Mouse (Mus musculus) MEL (cell line): ENCODE results near the gene Cdk12. TPM values are rescaled to one million over a fixed set of nuclear protein-coding genes. Genes with fewer than 3 reads are reported as not detected.

Experiments
- DNase-seq: peaks from one replicate; pipeline ENCODE4 v3.0.0; 2011; ENCODE audit warnings: low read depth, low spot score
- H3K27ac ChIP-seq: 2 replicates; pipeline ENCODE4 v1.5.1; 2012; ENCODE audit warnings: low read depth, mild to moderate bottlenecking, control low read depth, low read length, moderate library complexity; ENCODE audit not compliant: control insufficient read depth
- H3K27me3 ChIP-seq, 2 experiments: fragments of 150-350 bp in 1 of 2; sonication (generic) in 1 of 2; 2 replicates each; pipeline ENCODE4 v1.6.1; 2012; ENCODE audit warnings: low read length in 2 of 2, mild to moderate bottlenecking in 2 of 2, improper control_type of control experiment in 1 of 2, moderate library complexity in 1 of 2; ENCODE audit not compliant: insufficient read depth in 2 of 2, control insufficient read depth in 1 of 2
- H3K36me3 ChIP-seq, 2 experiments: 2 replicates each; pipeline ENCODE4 v1.6.1; 2012 to 2014; ENCODE audit warnings: low read length in 2 of 2, improper control_type of control experiment in 1 of 2, inconsistent platforms in 1 of 2, mild to moderate bottlenecking in 1 of 2; ENCODE audit not compliant: insufficient read depth in 2 of 2, control insufficient read depth in 1 of 2
- H3K4me1 ChIP-seq, 2 experiments: fragments of 150-350 bp in 1 of 2; sonication (generic) in 1 of 2; 2 replicates each; pipeline ENCODE4 v1.6.1; 2012; ENCODE audit warnings: low read length in 2 of 2, improper control_type of control experiment in 1 of 2, mild to moderate bottlenecking in 1 of 2; ENCODE audit not compliant: insufficient read depth in 2 of 2, control insufficient read depth in 1 of 2
- H3K4me3 ChIP-seq, 2 experiments: fragments of 150-350 bp in 1 of 2; sonication (generic) in 1 of 2; 2 replicates each; pipeline ENCODE4 v1.5.1; 2012; ENCODE audit warnings: low read depth in 2 of 2, low read length in 2 of 2, mild to moderate bottlenecking in 2 of 2, moderate library complexity in 2 of 2, control low read depth in 1 of 2, improper control_type of control experiment in 1 of 2; ENCODE audit not compliant: control insufficient read depth in 1 of 2, insufficient read depth in 1 of 2
- H3K79me2 ChIP-seq: 2 replicates; pipeline ENCODE4 v1.6.1; 2012; ENCODE audit warnings: mild to moderate bottlenecking, low read length, moderate library complexity; ENCODE audit not compliant: control insufficient read depth, poor library complexity, insufficient read depth
- H3K9ac ChIP-seq: 2 replicates; pipeline ENCODE4 v1.6.1; 2012; ENCODE audit warnings: low read depth, mild to moderate bottlenecking, control low read depth, low read length, moderate library complexity; ENCODE audit not compliant: control insufficient read depth, poor library complexity, severe bottlenecking
- H3K9me3 ChIP-seq: fragments of 150-350 bp; sonication (generic); replicated peaks from 2 replicates; pipeline ENCODE4 v1.6.1; 2012; ENCODE audit warnings: mild to moderate bottlenecking, low read length, improper control_type of control experiment, moderate library complexity; ENCODE audit not compliant: insufficient read depth
- BHLHE40 ChIP-seq: IDR thresholded peaks from 2 replicates; pipeline ENCODE4 v1.6.1; 2012; ENCODE audit warnings: low read depth, mild to moderate bottlenecking, inconsistent platforms, low read length, improper control_type of control experiment, borderline replicate concordance
- CHD1 ChIP-seq: IDR thresholded peaks from 2 replicates; pipeline ENCODE4 v1.6.1; 2012; ENCODE audit warnings: low read depth, mild to moderate bottlenecking, inconsistent platforms, low read length, improper control_type of control experiment
- CHD2 ChIP-seq: IDR thresholded peaks from 2 replicates; pipeline ENCODE4 v1.6.1; 2011; ENCODE audit warnings: low read length, improper control_type of control experiment
- CTCF ChIP-seq, 3 experiments: IDR thresholded peaks in 2 of 3; conservative IDR thresholded peaks in 1 of 3; 2 replicates each; pipeline ENCODE4 v1.5.1; 2011 to 2012; ENCODE audit warnings: low read length in 3 of 3, low read depth in 2 of 3, mild to moderate bottlenecking in 2 of 3, improper control_type of control experiment in 1 of 3, inconsistent platforms in 1 of 3, mixed read lengths in 1 of 3, moderate library complexity in 1 of 3; ENCODE audit not compliant: control insufficient read depth in 1 of 3, insufficient read depth in 1 of 3, poor library complexity in 1 of 3, severe bottlenecking in 1 of 3
- E2F4 ChIP-seq: IDR thresholded peaks from 2 replicates; pipeline ENCODE4 v1.6.1; 2011; ENCODE audit warnings: low read depth, low read length, improper control_type of control experiment, borderline replicate concordance
- ELF1 ChIP-seq: IDR thresholded peaks from 2 replicates; pipeline ENCODE4 v1.6.1; 2014; ENCODE audit warnings: low read depth, mild to moderate bottlenecking, inconsistent platforms, low read length, improper control_type of control experiment, moderate library complexity
- EP300 ChIP-seq, 2 experiments: IDR thresholded peaks; 2 replicates each; pipeline ENCODE4 v1.6.1; 2011; ENCODE audit warnings: improper control_type of control experiment in 2 of 2, low read length in 2 of 2, low read depth in 1 of 2, mild to moderate bottlenecking in 1 of 2
- GABPA ChIP-seq: IDR thresholded peaks from 2 replicates; pipeline ENCODE4 v1.6.1; 2012; ENCODE audit warnings: low read depth, mild to moderate bottlenecking, inconsistent platforms, low read length, improper control_type of control experiment, moderate library complexity
- GATA1 ChIP-seq: IDR thresholded peaks from 2 replicates; pipeline ENCODE4 v1.6.1; 2011; ENCODE audit warnings: low read depth, low read length, improper control_type of control experiment
- HCFC1 ChIP-seq: IDR thresholded peaks from 2 replicates; pipeline ENCODE4 v1.6.1; 2012; ENCODE audit warnings: low read depth, mild to moderate bottlenecking, inconsistent platforms, low read length, improper control_type of control experiment, moderate library complexity
- JUND ChIP-seq: IDR thresholded peaks from 2 replicates; pipeline ENCODE4 v1.6.1; 2011; ENCODE audit warnings: low read depth, mild to moderate bottlenecking, improper control_type of control experiment, low read length
- KAT2A ChIP-seq: conservative IDR thresholded peaks from 2 replicates; pipeline ENCODE4 v1.6.1; 2012; ENCODE audit warnings: low read depth, low read length, improper control_type of control experiment, inconsistent platforms
- MAFK ChIP-seq: IDR thresholded peaks from 2 replicates; pipeline ENCODE4 v1.6.1; 2011; ENCODE audit warnings: low read depth, mild to moderate bottlenecking, low read length, improper control_type of control experiment, borderline replicate concordance
- MAX ChIP-seq: IDR thresholded peaks from 2 replicates; pipeline ENCODE4 v1.6.1; 2011; ENCODE audit warnings: low read length, improper control_type of control experiment
- MAZ ChIP-seq: IDR thresholded peaks from 2 replicates; pipeline ENCODE4 v1.6.1; 2012; ENCODE audit warnings: low read depth, mild to moderate bottlenecking, inconsistent platforms, low read length, improper control_type of control experiment
- MEF2A ChIP-seq: IDR thresholded peaks from 2 replicates; pipeline ENCODE4 v1.6.1; 2014; ENCODE audit warnings: low read depth, mild to moderate bottlenecking, inconsistent platforms, low read length, improper control_type of control experiment; ENCODE audit not compliant: poor library complexity, insufficient replicate concordance, severe bottlenecking; ENCODE audit errors: extremely low read depth
- MXI1 ChIP-seq: IDR thresholded peaks from 2 replicates; pipeline ENCODE4 v1.6.1; 2011; ENCODE audit warnings: mild to moderate bottlenecking, low read depth, low read length, improper control_type of control experiment
- MYB ChIP-seq: IDR thresholded peaks from 2 replicates; pipeline ENCODE4 v1.6.1; 2011; ENCODE audit warnings: mild to moderate bottlenecking, low read depth, low read length, improper control_type of control experiment
- MYC ChIP-seq: IDR thresholded peaks from 2 replicates; pipeline ENCODE4 v1.6.1; 2011; ENCODE audit warnings: low read depth, mild to moderate bottlenecking, low read length, improper control_type of control experiment, moderate library complexity
- NELFE ChIP-seq: IDR thresholded peaks from 2 replicates; pipeline ENCODE4 v1.6.1; 2011; ENCODE audit warnings: low read depth, low read length, improper control_type of control experiment
- NRF1 ChIP-seq: IDR thresholded peaks from 2 replicates; pipeline ENCODE4 v1.6.1; 2014; ENCODE audit warnings: low read depth, mild to moderate bottlenecking, inconsistent platforms, low read length, improper control_type of control experiment, moderate library complexity; ENCODE audit not compliant: poor library complexity, insufficient read depth, severe bottlenecking
- POLR2A ChIP-seq, 2 experiments: IDR thresholded peaks; 2 replicates each; pipeline ENCODE4 v1.6.1; 2011 to 2012; ENCODE audit warnings: low read length in 2 of 2, mild to moderate bottlenecking in 2 of 2, control low read depth in 1 of 2, improper control_type of control experiment in 1 of 2, low read depth in 1 of 2, moderate library complexity in 1 of 2; ENCODE audit not compliant: control insufficient read depth in 1 of 2, insufficient read depth in 1 of 2, poor library complexity in 1 of 2
- POLR2AphosphoS2 ChIP-seq: IDR thresholded peaks from 2 replicates; pipeline ENCODE4 v1.6.1; 2011; ENCODE audit warnings: low read length, improper control_type of control experiment
- POLR2AphosphoS5 ChIP-seq: IDR thresholded peaks from 2 replicates; pipeline ENCODE4 v1.6.1; 2012; ENCODE audit warnings: low read depth, borderline replicate concordance, mild to moderate bottlenecking, inconsistent platforms, low read length, moderate library complexity, mixed read lengths
- RAD21 ChIP-seq: IDR thresholded peaks from 2 replicates; pipeline ENCODE4 v1.6.1; 2011; ENCODE audit warnings: mild to moderate bottlenecking, low read depth, low read length, improper control_type of control experiment
- RCOR1 ChIP-seq: IDR thresholded peaks from 2 replicates; pipeline ENCODE4 v1.6.1; 2012; ENCODE audit warnings: low read depth, mild to moderate bottlenecking, inconsistent platforms, low read length, improper control_type of control experiment
- SIN3A ChIP-seq: IDR thresholded peaks from 2 replicates; pipeline ENCODE4 v1.6.1; 2012; ENCODE audit warnings: low read length, improper control_type of control experiment, inconsistent platforms
- SMC3 ChIP-seq: IDR thresholded peaks from 2 replicates; pipeline ENCODE4 v1.6.1; 2011; ENCODE audit warnings: low read depth, low read length, improper control_type of control experiment
- TAL1 ChIP-seq: IDR thresholded peaks from 2 replicates; pipeline ENCODE4 v1.6.1; 2012; ENCODE audit warnings: mild to moderate bottlenecking, inconsistent platforms, low read length, moderate library complexity, mixed read lengths
- TBP ChIP-seq: IDR thresholded peaks from 2 replicates; pipeline ENCODE4 v1.8.0; 2011; ENCODE audit warnings: low read depth, low read length, improper control_type of control experiment
- TCF12 ChIP-seq: IDR thresholded peaks from 2 replicates; pipeline ENCODE4 v1.6.1; 2014; ENCODE audit warnings: low read depth, mild to moderate bottlenecking, inconsistent platforms, low read length, improper control_type of control experiment, moderate library complexity
- UBTF ChIP-seq: IDR thresholded peaks from 2 replicates; pipeline ENCODE4 v1.6.1; 2012; ENCODE audit warnings: low read depth, mild to moderate bottlenecking, inconsistent platforms, low read length, improper control_type of control experiment, moderate library complexity, borderline replicate concordance; ENCODE audit not compliant: insufficient read depth
- USF1 ChIP-seq: IDR thresholded peaks from 2 replicates; pipeline ENCODE4 v1.6.1; 2014; ENCODE audit warnings: low read depth, mild to moderate bottlenecking, inconsistent platforms, low read length, improper control_type of control experiment, moderate library complexity
- USF2 ChIP-seq, 2 experiments: IDR thresholded peaks; 2 replicates each; pipeline ENCODE4 v1.6.1; 2011 to 2012; ENCODE audit warnings: improper control_type of control experiment in 2 of 2, low read length in 2 of 2, borderline replicate concordance in 1 of 2, inconsistent platforms in 1 of 2, low read depth in 1 of 2, mild to moderate bottlenecking in 1 of 2; ENCODE audit not compliant: insufficient read depth in 1 of 2
- ZC3H11A ChIP-seq: IDR thresholded peaks from 2 replicates; pipeline ENCODE4 v1.6.1; 2012; ENCODE audit warnings: low read depth, mild to moderate bottlenecking, inconsistent platforms, low read length, improper control_type of control experiment
- ZKSCAN1 ChIP-seq: IDR thresholded peaks from 2 replicates; pipeline ENCODE4 v1.6.1; 2012; ENCODE audit warnings: low read depth, mild to moderate bottlenecking, inconsistent platforms, low read length, improper control_type of control experiment, moderate library complexity
- ZMIZ1 ChIP-seq: IDR thresholded peaks from 2 replicates; pipeline ENCODE4 v1.6.1; 2012; ENCODE audit warnings: low read depth, mild to moderate bottlenecking, inconsistent platforms, low read length, improper control_type of control experiment, moderate library complexity
- ZNF384 ChIP-seq: IDR thresholded peaks from 2 replicates; pipeline ENCODE4 v1.6.1; 2012; ENCODE audit warnings: low read depth, mild to moderate bottlenecking, inconsistent platforms, low read length, improper control_type of control experiment
- polyA plus RNA-seq, 2 experiments: library from polyadenylated mRNA; stranded (reverse) in 1 of 2; unstranded in 1 of 2; fragments of >175 nt in 1 of 2; fragments of >200 nt in 1 of 2; gene quantifications; 2 replicates each; pipeline versions ENCODE4 v1.2.1 to v1.2.4; 2012; ENCODE audit warnings: low replicate concordance in 2 of 2, low read depth in 1 of 2; ENCODE audit not compliant: insufficient read length in 2 of 2, insufficient read depth in 1 of 2, missing spikeins in 1 of 2
- total RNA-seq: library from RNA; depleted of rRNA; stranded (reverse); fragments of 300-350 nt; gene quantifications from 2 replicates; pipeline ENCODE4 v1.2.3, GENCODE M21; 2012

Cdk12 gene
- total and polyA plus RNA-seq, 3 experiments = 34.3 to 45.5 (median 34.6) TPM

GRCm38 (mm10) chr11:98226349-98226748 is 23.5 kb downstream of the Cdk12 start:
- no peaks in the 10 kb centered on the region for H3K27me3 ChIP-seq
- H3K36me3 ChIP-seq = peaks cover 17 to 80% of the 10 kb centered on the region in 2 experiments
- no peaks in the 10 kb centered on the region for H3K9me3 ChIP-seq
- H3K79me2 ChIP-seq = no peaks in the 10 kb centered on the region
- H3K4me3 ChIP-seq = no peak overlapping the region
- no peak for DNase-seq
- no peak overlapping the region for H3K27ac ChIP-seq
- H3K9ac ChIP-seq = no peak overlapping the region
- H3K4me1 ChIP-seq = peaks cover 5 to 16% of the 10 kb centered on the region in 2 experiments; a peak in 3 of 4 replicates
- no peak for TF ChIP-seq CTCF (IDR thresholded peaks at IDR 0.05 in 2 of 3, conservative IDR thresholded peaks at IDR 0.05 in 1 of 3; ENCODE audit: control insufficient read depth in 1 of 3, insufficient read depth in 1 of 3, low read depth in 2 of 3, low read length in 3 of 3, poor library complexity in 1 of 3, severe bottlenecking in 1 of 3)
- TF ChIP-seq CHD1 = no peak
- TF ChIP-seq SMC3 = no peak
- no peak for TF ChIP-seq MAFK
- no peak for TF ChIP-seq E2F4
- TF ChIP-seq SIN3A = 0 out of 2 replicates have a peak, but pooled peaks have one; percentile 41
- no peak for TF ChIP-seq POLR2AphosphoS2
- TF ChIP-seq NRF1 = no peak
- no peak for TF ChIP-seq KAT2A
- TF ChIP-seq BHLHE40 = no peak
- no peak for TF ChIP-seq MAX
- TF ChIP-seq TAL1 = no peak
- no peak for TF ChIP-seq JUND
- TF ChIP-seq ZC3H11A = no peak
- no peak for TF ChIP-seq CHD2
- TF ChIP-seq TBP = no peak
- no peak for TF ChIP-seq MAZ
- TF ChIP-seq ELF1 = no peak
- TF ChIP-seq NELFE = no peak
- peak; percentile 94 for TF ChIP-seq ZNF384
- TF ChIP-seq EP300 (IDR thresholded peaks at IDR 0.05; ENCODE audit: low read depth in 1 of 2, low read length in 2 of 2) = peak; percentile 69 to 81
- TF ChIP-seq POLR2AphosphoS5 = no peak
- TF ChIP-seq RAD21 = no peak
- TF ChIP-seq ZMIZ1 = no peak
- TF ChIP-seq GATA1 = peak; percentile 75; the same call in 1 of the 2 replicates
- TF ChIP-seq RCOR1 = peak; percentile 24; the same call in 1 of the 2 replicates
- peak; percentile 46; the same call in 1 of the 2 replicates for TF ChIP-seq ZKSCAN1
- TF ChIP-seq GABPA = no peak
- peak; percentile 90 for TF ChIP-seq TCF12
- no peak for TF ChIP-seq HCFC1
- TF ChIP-seq USF2 (IDR thresholded peaks at IDR 0.05; ENCODE audit: borderline replicate concordance in 1 of 2, insufficient read depth in 1 of 2, low read depth in 1 of 2, low read length in 2 of 2) = no peak
- TF ChIP-seq USF1 = no peak
- no peak for TF ChIP-seq MEF2A
- TF ChIP-seq MYC = no peak
- TF ChIP-seq POLR2A (IDR thresholded peaks at IDR 0.05; ENCODE audit: control insufficient read depth in 1 of 2, insufficient read depth in 1 of 2, low read depth in 1 of 2, low read length in 2 of 2, poor library complexity in 1 of 2) = no peak
- TF ChIP-seq MXI1 = peak; percentile 53; the same call in 1 of the 2 replicates
- no peak for TF ChIP-seq UBTF
- TF ChIP-seq MYB = no peak
